Mouse (Mus musculus): ENCODE data around the gene Nelfe. TPM values are rescaled to one million over a fixed set of nuclear protein-coding genes. Genes with fewer than 3 reads are reported as not detected.
"Not testable (repeated sequence)": the region's sequence is repeated elsewhere in the genome, so short reads cannot be mapped to it uniquely, and the experiment has no call there.

Gene Nelfe
- polyA plus RNA-seq, 1 experiment from 2014 or later, result 74.0 TPM

DNA sequence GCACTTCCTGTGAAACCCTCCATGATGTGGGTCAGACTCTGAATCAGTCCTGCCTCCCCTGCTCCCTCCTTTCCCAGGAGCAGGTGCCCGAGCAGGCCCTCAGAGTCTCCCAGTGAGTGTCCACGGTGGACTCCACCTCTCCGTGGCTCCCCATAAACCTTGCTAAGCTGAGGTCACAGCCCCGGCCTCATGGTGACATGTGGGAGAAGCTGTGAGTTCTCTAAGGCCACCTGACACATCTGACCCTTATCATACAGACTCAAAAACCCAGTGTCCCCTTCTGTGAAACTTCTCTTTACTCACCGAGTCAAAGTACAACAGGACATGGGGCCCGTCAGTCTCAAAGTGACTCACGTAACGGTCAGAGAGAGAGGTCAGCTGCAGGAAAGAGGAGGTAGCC, 39.4 kb upstream of the Nelfe start:
- not testable (repeated sequence) for H3K27me3 ChIP-seq (ENCODE audit: control insufficient read depth, insufficient read depth, low read length); DNase-seq (ENCODE audit: low spot score); H3K4me2 ChIP-seq (replicated peaks); H3K4me3 ChIP-seq (replicated peaks; ENCODE audit: low read length); H3K27ac ChIP-seq; H3K4me1 ChIP-seq (replicated peaks; ENCODE audit: control insufficient read depth, insufficient read depth, low read length); H3K36me3 ChIP-seq (replicated peaks; ENCODE audit: control insufficient read depth, insufficient read depth); H3K9me3 ChIP-seq (ENCODE audit: control insufficient read depth, low read length); H3K9ac ChIP-seq; ATAC-seq (ENCODE audit: low FRiP score)
- WGBS, result 88% methylated on average over 8 of the region's 8 CpGs

DNA sequence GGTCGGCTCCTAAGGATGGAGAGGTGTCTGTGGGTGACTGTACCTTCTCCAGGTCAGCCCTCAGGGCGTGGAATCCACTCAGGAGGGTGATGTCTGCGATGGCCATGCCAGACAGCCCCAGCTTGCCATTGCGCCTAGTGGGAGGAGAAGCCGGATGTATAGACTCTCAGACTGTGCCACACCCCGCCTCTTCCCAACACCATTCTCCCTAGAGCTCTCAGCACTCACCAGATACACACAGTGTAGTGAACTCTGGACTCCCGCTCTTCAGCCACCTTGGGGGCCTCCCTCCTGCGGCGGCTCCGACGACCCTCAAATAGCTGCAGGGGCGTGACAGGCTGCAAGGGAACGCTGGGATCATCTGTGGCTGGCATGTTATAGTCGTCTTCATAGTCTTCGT, 38.9 kb upstream of the Nelfe start:
- DNase-seq (ENCODE audit: low spot score), result no peak
- Histone ChIP-seq H3K4me3 (replicated peaks; ENCODE audit: low read length) (no peak overlapping the region), H3K27me3 (ENCODE audit: control insufficient read depth, insufficient read depth, low read length) (no peaks in the 10 kb centered on the region), H3K4me2 (replicated peaks) (no peak overlapping the region), H3K9ac (no peak overlapping the region), H3K9me3 (ENCODE audit: control insufficient read depth, low read length) (no peaks in the 10 kb centered on the region), H3K4me1 (replicated peaks; ENCODE audit: control insufficient read depth, insufficient read depth, low read length) (no peaks in the 10 kb centered on the region), H3K27ac (no peak overlapping the region), H3K36me3 (replicated peaks; ENCODE audit: control insufficient read depth, insufficient read depth) (no peaks in the 10 kb centered on the region)
- 74% methylated on average over 15 of the region's 15 CpGs for WGBS
- ATAC-seq (ENCODE audit: low FRiP score), result no peak

DNA sequence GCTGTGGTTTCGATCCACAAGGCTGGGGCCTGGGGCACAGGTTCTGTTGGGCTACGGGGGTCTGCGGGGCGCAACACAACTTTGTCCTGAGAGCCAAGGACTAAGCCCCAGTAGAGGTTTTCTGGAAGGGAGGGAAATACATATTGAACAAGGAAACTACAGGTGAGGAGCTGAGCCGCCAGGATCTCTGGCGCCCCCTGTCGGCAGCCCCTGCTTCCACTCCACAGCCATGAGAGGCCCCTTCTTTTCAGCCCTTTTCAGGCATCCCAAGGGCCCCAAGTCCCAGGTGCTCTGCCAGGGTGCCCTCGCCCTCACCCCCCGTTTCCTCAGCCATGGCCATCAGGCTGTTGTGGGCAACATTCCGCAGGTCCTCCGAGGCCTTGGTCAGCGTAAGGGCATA, 36.4 kb upstream of the Nelfe start:
- ATAC-seq (ENCODE audit: low FRiP score); H3K27me3 ChIP-seq (ENCODE audit: control insufficient read depth, insufficient read depth, low read length); H3K27ac ChIP-seq; DNase-seq (ENCODE audit: low spot score); H3K36me3 ChIP-seq (replicated peaks; ENCODE audit: control insufficient read depth, insufficient read depth); H3K4me3 ChIP-seq (replicated peaks; ENCODE audit: low read length); H3K4me2 ChIP-seq (replicated peaks); H3K9me3 ChIP-seq (ENCODE audit: control insufficient read depth, low read length); H3K4me1 ChIP-seq (replicated peaks; ENCODE audit: control insufficient read depth, insufficient read depth, low read length); H3K9ac ChIP-seq: not testable (repeated sequence)
- 63% methylated on average over 12 of the region's 12 CpGs for WGBS

DNA sequence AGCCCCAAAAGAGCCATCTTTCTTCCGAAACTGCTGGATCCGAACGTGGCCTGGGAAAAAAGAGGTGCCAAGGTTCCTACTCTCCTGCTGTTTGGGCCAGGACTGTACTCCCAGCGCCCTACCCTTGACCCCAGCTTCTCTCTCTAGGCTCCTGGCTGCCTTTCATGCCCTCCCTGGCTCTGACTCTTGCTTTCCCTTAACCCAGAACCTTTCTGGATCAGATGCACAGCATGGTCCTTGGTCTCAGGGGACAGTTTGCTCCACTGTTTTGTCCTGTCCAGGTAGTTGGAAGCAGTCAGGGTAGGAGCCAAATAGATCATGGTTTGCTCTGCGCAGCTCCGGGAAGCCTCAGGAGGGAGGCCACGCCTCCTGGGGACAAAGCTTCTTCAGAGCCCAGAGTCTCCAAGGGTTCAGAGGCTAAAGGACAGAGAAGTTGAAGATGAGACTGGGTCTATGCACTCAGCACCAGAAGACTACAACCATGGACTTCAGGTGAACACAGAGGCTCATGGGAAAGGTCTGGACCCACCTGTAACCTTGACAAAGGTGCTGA, 35.3 kb upstream of the Nelfe start:
- WGBS, result 82% methylated on average over 7 of the region's 7 CpGs
- Histone ChIP-seq H3K4me1 (replicated peaks; ENCODE audit: control insufficient read depth, insufficient read depth, low read length) (no peaks in the 10 kb centered on the region), H3K36me3 (replicated peaks; ENCODE audit: control insufficient read depth, insufficient read depth) (no peaks in the 10 kb centered on the region), H3K27ac (no peak overlapping the region), H3K9me3 (ENCODE audit: control insufficient read depth, low read length) (no peaks in the 10 kb centered on the region), H3K4me2 (replicated peaks) (no peak overlapping the region), H3K27me3 (ENCODE audit: control insufficient read depth, insufficient read depth, low read length) (no peaks in the 10 kb centered on the region), H3K9ac (no peak overlapping the region), H3K4me3 (replicated peaks; ENCODE audit: low read length) (no peak overlapping the region)
- ATAC-seq (ENCODE audit: low FRiP score) (no peak), DNase-seq (ENCODE audit: low spot score) (no peak)

DNA sequence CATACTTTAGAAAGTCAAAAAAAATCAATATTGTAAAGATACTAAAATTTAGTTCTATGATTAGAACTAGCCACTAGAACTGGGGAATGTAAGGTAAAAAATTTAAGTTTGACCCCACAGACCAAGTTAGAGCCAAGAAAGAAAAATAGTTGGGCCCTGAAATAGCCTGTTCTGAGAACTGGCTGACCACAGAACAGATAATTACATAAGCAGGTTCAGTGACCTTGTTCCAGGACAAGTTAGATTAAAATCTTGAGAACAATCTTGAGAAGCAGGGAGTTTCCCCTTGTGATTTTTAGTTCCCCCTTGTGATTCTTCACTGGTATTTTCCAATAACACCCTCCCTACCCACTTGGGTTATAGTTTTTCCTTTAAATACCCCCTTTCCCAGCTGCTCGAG, 19.4 kb upstream of the Nelfe start:
- H3K9me3 ChIP-seq (ENCODE audit: control insufficient read depth, low read length); ATAC-seq (ENCODE audit: low FRiP score); H3K27me3 ChIP-seq (ENCODE audit: control insufficient read depth, insufficient read depth, low read length); H3K27ac ChIP-seq; H3K9ac ChIP-seq; DNase-seq (ENCODE audit: low spot score); H3K4me2 ChIP-seq (replicated peaks); H3K4me1 ChIP-seq (replicated peaks; ENCODE audit: control insufficient read depth, insufficient read depth, low read length); H3K4me3 ChIP-seq (replicated peaks; ENCODE audit: low read length): not testable (repeated sequence)
- WGBS, result 100% methylated on average over 1 of the region's 1 CpGs
- H3K36me3 ChIP-seq (replicated peaks; ENCODE audit: control insufficient read depth, insufficient read depth), result peaks cover 76% of the 10 kb centered on the region

DNA sequence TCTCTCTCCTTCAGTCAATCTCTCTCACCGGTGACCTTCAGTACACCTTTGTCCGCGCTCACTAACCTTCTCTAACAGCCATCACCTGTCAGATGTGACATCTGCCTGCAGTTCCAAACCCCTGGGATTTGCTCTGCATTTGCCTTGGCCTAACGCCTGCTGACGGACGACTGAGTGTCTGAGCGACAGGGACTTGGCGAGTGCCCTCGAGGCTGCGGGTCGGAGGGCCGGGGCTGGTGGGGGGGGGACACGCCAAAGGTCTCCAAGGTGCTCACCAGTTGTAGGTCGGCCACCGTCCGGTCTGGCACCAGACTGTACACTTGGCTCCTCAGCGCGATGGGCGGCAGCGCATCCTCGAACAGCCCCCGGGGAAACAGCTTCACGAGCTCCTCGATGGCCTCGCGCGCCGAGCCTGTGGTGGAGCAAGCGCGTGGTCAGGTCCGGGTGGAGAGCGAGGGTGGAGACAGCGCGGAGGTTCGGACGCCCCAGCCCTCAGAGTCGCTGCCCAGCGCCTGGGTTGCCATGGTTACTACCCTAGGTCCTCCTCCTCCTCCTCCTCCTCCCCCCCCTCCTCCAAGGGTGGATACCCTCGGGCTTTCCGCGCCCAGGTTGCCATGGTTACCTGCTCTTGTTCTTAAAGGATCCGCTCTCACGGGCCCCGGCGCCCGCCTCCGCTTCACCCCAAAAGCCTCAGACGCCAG, 13.9 kb upstream of the Nelfe start:
- no peaks in the 10 kb centered on the region for H3K27me3 ChIP-seq (ENCODE audit: control insufficient read depth, insufficient read depth, low read length)
- peak; percentile 79 for ATAC-seq (ENCODE audit: low FRiP score)
- H3K9me3 ChIP-seq (ENCODE audit: control insufficient read depth, low read length), result no peaks in the 10 kb centered on the region
- peaks cover 51% of the 10 kb centered on the region for H3K36me3 ChIP-seq (replicated peaks; ENCODE audit: control insufficient read depth, insufficient read depth)
- peak overlapping the region; percentile 53 for H3K4me3 ChIP-seq (replicated peaks; ENCODE audit: low read length)
- peak overlapping the region; percentile 34 for H3K27ac ChIP-seq
- peaks cover 21% of the 10 kb centered on the region for H3K4me1 ChIP-seq (replicated peaks; ENCODE audit: control insufficient read depth, insufficient read depth, low read length)
- DNase-seq (ENCODE audit: low spot score), result no peak
- H3K4me2 ChIP-seq (replicated peaks), result peak overlapping the region; percentile 92
- 4% methylated on average over 44 of the region's 48 CpGs for WGBS
- H3K9ac ChIP-seq, result peak overlapping the region; percentile 65

DNA sequence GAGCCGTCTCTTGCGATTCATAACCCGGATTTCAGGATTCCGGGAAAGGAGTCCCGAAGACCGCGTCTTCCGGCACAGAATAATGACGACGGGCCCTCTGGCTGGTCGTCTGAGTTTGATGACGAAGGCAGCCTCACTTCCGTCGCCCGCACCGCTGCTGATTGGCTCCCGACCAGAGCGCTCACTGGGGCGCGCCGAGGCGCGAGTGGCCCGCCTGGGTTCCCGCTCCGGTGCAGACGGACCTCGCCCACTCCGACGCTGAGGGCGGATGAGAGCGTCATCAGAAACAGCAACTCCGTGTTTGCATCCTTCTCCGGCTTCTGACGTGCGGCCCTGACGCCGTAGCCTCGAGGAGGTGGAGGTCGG, 13.4 kb upstream of the Nelfe start, which contains the start of the genes Stk19 and Dxo:
TSS of gene Stk19 (minus strand) at position 90 of the 366 bp plus-strand sequence.
TSS of gene Dxo (plus strand) at position 164 of the 366 bp plus-strand sequence.
- Histone ChIP-seq H3K9me3 (ENCODE audit: control insufficient read depth, low read length) (no peaks in the 10 kb centered on the region), H3K4me1 (replicated peaks; ENCODE audit: control insufficient read depth, insufficient read depth, low read length) (peaks cover 21% of the 10 kb centered on the region), H3K9ac (peak within 1 kb of the TSS; percentile 65), H3K4me3 (replicated peaks; ENCODE audit: low read length) (peak within 1 kb of the TSS; percentile 53), H3K27me3 (ENCODE audit: control insufficient read depth, insufficient read depth, low read length) (no peaks in the 10 kb centered on the region), H3K36me3 (replicated peaks; ENCODE audit: control insufficient read depth, insufficient read depth) (peaks cover 54% of the 10 kb centered on the region), H3K4me2 (replicated peaks) (peak within 1 kb of the TSS; percentile 93), H3K27ac (peak within 1 kb of the TSS; percentile 70)
- 0% methylated on average over 40 of the region's 40 CpGs for WGBS
- DNase-seq (ENCODE audit: low spot score) (peak; percentile 98), ATAC-seq (ENCODE audit: low FRiP score) (peak; percentile 92)

DNA sequence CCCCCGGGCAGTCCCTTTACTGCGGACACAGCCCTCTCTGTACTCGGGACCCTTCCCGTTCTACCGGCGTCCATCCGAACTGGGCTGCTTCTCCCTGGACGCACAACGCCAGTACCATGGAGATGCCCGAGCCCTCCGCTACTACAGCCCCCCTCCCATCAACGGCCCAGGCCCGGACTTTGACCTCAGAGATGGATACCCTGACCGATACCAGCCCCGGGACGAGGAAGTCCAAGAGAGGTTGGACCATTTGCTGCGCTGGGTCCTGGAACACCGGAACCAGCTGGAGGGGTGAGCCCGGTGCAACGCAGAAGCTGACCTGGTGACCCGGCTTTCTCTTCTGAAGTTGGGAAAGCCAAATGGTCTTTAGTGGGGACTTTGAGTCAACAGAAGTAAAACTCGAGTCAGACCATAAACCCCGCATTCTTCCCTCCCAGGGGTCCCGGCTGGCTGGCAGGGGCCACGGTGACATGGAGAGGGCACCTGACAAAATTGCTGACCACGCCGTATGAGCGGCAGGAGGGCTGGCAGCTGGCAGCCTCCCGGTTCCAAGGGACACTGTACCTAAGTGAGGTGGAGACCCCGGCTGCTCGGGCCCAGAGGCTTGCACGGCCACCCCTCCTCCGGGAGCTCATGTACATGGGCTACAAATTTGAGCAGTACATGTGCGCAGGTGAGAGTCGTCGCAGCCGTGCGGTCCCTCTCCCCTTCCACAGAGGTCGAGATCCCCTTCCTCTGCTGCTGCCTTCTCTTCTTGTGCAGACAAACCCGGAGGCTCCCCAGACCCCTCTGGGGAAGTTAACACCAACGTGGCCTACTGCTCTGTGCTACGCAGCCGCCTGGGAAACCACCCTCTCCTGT, 12.5 kb upstream of the Nelfe start:
- 39% methylated on average over 42 of the region's 43 CpGs for WGBS
- no peaks in the 10 kb centered on the region for H3K27me3 ChIP-seq (ENCODE audit: control insufficient read depth, insufficient read depth, low read length)
- no peaks in the 10 kb centered on the region for H3K9me3 ChIP-seq (ENCODE audit: control insufficient read depth, low read length)
- H3K4me3 ChIP-seq (replicated peaks; ENCODE audit: low read length), result peak overlapping the region; percentile 53
- H3K4me2 ChIP-seq (replicated peaks), result peak overlapping the region; percentile 93
- peak overlapping the region; percentile 70 for H3K27ac ChIP-seq
- peaks cover 21% of the 10 kb centered on the region for H3K4me1 ChIP-seq (replicated peaks; ENCODE audit: control insufficient read depth, insufficient read depth, low read length)
- peaks cover 58% of the 10 kb centered on the region for H3K36me3 ChIP-seq (replicated peaks; ENCODE audit: control insufficient read depth, insufficient read depth)
- DNase-seq (ENCODE audit: low spot score) (no peak), ATAC-seq (ENCODE audit: low FRiP score) (no peak)
- peak overlapping the region; percentile 65 for H3K9ac ChIP-seq

DNA sequence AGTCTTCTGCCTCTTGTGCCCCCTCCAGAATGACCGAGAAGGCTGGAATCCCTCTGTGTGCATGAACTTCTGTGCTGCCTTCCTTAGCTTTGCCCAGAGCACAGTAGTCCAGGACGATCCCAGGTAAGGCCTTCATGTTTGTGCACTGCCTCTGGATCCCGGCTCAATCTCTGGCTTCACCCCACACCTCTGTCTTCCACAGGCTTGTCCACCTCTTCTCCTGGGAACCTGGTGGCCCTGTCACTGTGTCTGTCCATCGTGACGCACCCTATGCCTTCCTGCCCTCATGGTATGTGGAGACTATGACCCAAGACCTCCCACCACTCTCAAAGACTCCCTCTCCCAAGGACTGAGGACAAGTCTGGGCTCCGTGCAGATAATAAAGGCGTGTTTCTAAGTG, 11.4 kb upstream of the Nelfe start:
- Histone ChIP-seq H3K9ac (no peak overlapping the region), H3K4me3 (replicated peaks; ENCODE audit: low read length) (no peak overlapping the region), H3K36me3 (replicated peaks; ENCODE audit: control insufficient read depth, insufficient read depth) (peaks cover 59% of the 10 kb centered on the region), H3K4me1 (replicated peaks; ENCODE audit: control insufficient read depth, insufficient read depth, low read length) (peaks cover 21% of the 10 kb centered on the region), H3K9me3 (ENCODE audit: control insufficient read depth, low read length) (no peaks in the 10 kb centered on the region), H3K27me3 (ENCODE audit: control insufficient read depth, insufficient read depth, low read length) (no peaks in the 10 kb centered on the region), H3K27ac (no peak overlapping the region), H3K4me2 (replicated peaks) (no peak overlapping the region)
- 91% methylated on average over 7 of the region's 7 CpGs for WGBS
- ATAC-seq (ENCODE audit: low FRiP score), result no peak
- no peak for DNase-seq (ENCODE audit: low spot score)

All from hindbrain, embryonic 14.5 days (tissue).